Mouse (Mus musculus) heart, postnatal 0 days (tissue): ENCODE results near the gene Rnf20. TPM values are rescaled to one million over a fixed set of nuclear protein-coding genes. Genes with fewer than 3 reads are reported as not detected.

Experiments used
- ATAC-seq: fragments of 200-750 bp; cut with Nextera tagmentation; 2 replicates; pipeline ENCODE4 v1.8.0; 2017; ENCODE audit warnings: low read depth, moderate number of reproducible peaks, moderate library complexity; ENCODE audit not compliant: insufficient read depth
- DNase-seq: peaks from one replicate; pipeline ENCODE4 v3.0.0-alpha.2; 2016; ENCODE audit warnings: low spot score
- H3K27ac ChIP-seq: fragments of 300-500 bp; sonication (generic); 2 replicates; pipeline ENCODE4 v1.5.1; 2014; ENCODE audit warnings: low read depth, mild to moderate bottlenecking
- H3K27me3 ChIP-seq: fragments of 300-500 bp; sonication (generic); 2 replicates; pipeline ENCODE4 v1.6.1; 2014; ENCODE audit warnings: low read length, mixed read lengths; ENCODE audit not compliant: control insufficient read depth, insufficient read depth
- H3K36me3 ChIP-seq: fragments of 300-500 bp; sonication (generic); replicated peaks from 2 replicates; pipeline ENCODE4 v1.6.1; 2014; ENCODE audit warnings: low read length, mixed read lengths; ENCODE audit not compliant: control insufficient read depth, insufficient read depth
- H3K4me1 ChIP-seq: fragments of 300-500 bp; sonication (generic); 2 replicates; pipeline ENCODE4 v1.6.1; 2014; ENCODE audit warnings: antibody characterized with exemption; ENCODE audit not compliant: control insufficient read depth, insufficient read depth
- H3K4me2 ChIP-seq: fragments of 300-500 bp; sonication (generic); 2 replicates; pipeline ENCODE4 v1.6.1; 2014; ENCODE audit warnings: low read depth, mild to moderate bottlenecking, low read length, moderate library complexity
- H3K4me3 ChIP-seq: fragments of 300-500 bp; sonication (generic); 2 replicates; pipeline ENCODE4 v1.5.1; 2014; ENCODE audit warnings: low read depth, low read length
- H3K9ac ChIP-seq: fragments of 300-500 bp; sonication (generic); replicated peaks from 2 replicates; pipeline ENCODE4 v1.6.1; 2014; ENCODE audit warnings: low read depth, low read length, mixed read lengths
- H3K9me3 ChIP-seq: fragments of 300-500 bp; sonication (generic); replicated peaks from 2 replicates; pipeline ENCODE4 v1.6.1; 2016; ENCODE audit warnings: low read length; ENCODE audit not compliant: control insufficient read depth
- CTCF ChIP-seq: IDR thresholded peaks from 2 replicates; pipeline ENCODE4 v1.5.1; 2016; ENCODE audit warnings: antibody characterized with exemption, control low read depth, low read depth
- EP300 ChIP-seq: IDR thresholded peaks from 2 replicates; pipeline ENCODE4 v1.6.1; 2016; ENCODE audit warnings: antibody characterized with exemption, low read depth
- WGBS: fragments of 180-500 bp; shearing (Covaris S2); extraction: QIAGEN DNeasy Blood & Tissue Kit; methylation state at CpG from one replicate; pipeline ENCODE4 v1.1.7; 2014; 5-methylcytosine and 5-hydroxymethylcytosine counted together
- polyA plus RNA-seq: library from polyadenylated mRNA; unstranded; fragments of >200 nt; fragmentation: Nextera tagmentation; extraction: Ambion mirVana; gene quantifications from 2 replicates; pipeline ENCODE4 v1.2.1, GENCODE M21; 2015
- total RNA-seq: library from RNA; depleted of rRNA; stranded (reverse); fragments of >200 nt; gene quantifications from 2 replicates; pipeline ENCODE4 v1.2.3, GENCODE M21; 2014; ENCODE audit warnings: low replicate concordance; rRNA removed

The Rnf20 gene
- 10.7 and 26.5 TPM in 2 replicates for total RNA-seq
- 18.8 and 19.6 TPM in 2 replicates for polyA plus RNA-seq

DNA sequence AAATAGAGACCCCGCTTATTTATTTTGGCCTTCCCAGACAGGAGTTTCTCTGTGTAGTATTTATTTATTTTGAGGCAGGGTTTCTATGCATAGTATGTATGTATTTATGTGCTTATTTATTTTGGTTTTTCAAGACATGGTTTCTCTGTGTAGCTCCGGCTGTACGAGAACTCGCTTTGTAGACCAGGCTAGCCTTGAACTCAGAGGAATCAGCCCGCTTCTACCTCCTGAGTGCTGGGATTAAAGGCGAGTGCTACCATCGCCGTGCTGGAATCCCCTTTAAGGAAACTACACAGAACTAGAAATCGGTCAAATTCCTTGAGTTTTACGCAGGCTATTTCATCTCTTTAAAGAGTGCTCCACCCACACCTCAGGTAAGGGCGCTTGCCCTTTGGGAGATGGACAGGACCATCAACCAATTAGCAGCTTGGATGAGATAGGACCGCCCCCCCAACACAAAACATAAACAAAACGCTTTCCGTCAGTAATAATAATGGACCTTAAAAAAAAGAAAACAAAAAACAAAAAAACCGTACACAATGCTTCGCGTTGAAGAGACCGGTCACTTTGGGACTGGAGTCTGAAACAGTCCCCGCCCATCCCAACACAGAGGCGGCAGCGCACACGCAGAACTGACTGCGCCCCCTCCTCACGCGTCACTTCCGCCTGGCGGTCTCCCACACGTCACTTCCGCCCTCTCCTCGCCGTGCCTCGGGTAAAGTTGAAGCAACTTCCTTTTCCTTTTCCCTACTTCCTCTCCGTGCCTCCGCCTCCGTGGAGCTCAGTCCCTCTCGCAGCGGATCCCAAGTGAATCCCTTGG, at the start of gene Rnf20:
Gene Rnf20, plus strand, starts transcription at position 688 of the 820 bp plus-strand sequence.
- H3K9ac ChIP-seq = peak within 1 kb of the TSS; percentile 78
- peak within 1 kb of the TSS; percentile 83 for H3K27ac ChIP-seq
- H3K4me1 ChIP-seq = no peaks in the 10 kb centered on the region
- DNase-seq = peak; percentile 98
- H3K9me3 ChIP-seq = no peaks in the 10 kb centered on the region
- ATAC-seq = peak; percentile 97
- H3K27me3 ChIP-seq = no peaks in the 10 kb centered on the region
- peak within 1 kb of the TSS; percentile 72 for H3K4me3 ChIP-seq
- peak within 1 kb of the TSS; percentile 88 for H3K4me2 ChIP-seq
- peaks cover 31% of the 10 kb centered on the region for H3K36me3 ChIP-seq
- TF ChIP-seq EP300 = no peak; the same call in 1 of the 2 replicates
- TF ChIP-seq CTCF = no peak
- 3% methylated on average over 37 of the region's 37 CpGs for WGBS

DNA sequence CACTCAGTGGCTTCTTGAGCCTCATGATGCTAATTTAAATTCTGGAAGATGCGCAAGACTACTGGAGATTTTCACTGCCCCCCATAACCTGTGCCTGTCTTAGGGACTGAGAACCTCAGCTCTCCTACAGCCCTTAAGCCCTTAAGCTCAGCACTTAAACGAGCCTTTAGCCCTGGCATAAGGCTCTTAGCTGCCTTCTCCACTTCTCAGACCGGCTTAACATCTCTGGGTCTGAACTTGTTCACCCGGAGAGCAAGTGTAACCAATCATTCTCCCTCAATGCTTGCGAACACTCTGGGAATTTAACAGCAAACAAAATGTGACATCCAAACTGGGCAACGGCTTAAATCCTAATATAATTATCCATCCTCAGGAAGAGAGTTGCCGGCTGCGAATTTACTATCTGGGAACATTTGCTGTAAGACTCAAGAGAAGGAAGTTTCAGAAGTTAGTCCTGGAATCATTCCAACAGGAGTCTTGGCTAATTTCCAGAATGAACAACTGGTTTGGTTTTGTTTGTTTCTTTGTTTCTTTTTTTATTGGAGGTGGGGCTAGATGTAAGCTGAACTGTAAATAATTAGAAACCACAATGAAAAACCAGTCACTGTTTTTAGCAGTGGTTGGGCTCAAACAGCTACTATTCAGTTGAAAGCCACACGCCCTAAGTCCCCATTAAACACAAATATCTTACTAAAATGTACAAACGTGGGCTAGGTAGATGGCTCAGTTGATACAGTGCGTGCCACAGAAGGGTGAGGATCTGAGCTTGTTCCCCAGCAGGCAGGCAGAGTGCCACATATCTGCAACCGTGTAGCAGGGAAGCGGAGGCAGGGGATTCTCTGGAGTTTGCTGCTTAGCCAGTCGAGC, 47.6 kb upstream of the Rnf20 start:
- no peak overlapping the region for H3K4me3 ChIP-seq
- ATAC-seq (no peak), DNase-seq (peak; percentile 10)
- H3K4me1 ChIP-seq = peaks cover 35% of the 10 kb centered on the region
- 30% methylated on average over 14 of the region's 14 CpGs for WGBS
- TF ChIP-seq EP300 = no peak
- H3K4me2 ChIP-seq = peak overlapping the region; percentile 3; the same call in 1 of the 2 replicates
- peak overlapping the region; percentile 88 for H3K27ac ChIP-seq
- H3K27me3 ChIP-seq = no peaks in the 10 kb centered on the region
- H3K9me3 ChIP-seq = no peaks in the 10 kb centered on the region
- no peak overlapping the region for H3K9ac ChIP-seq
- H3K36me3 ChIP-seq = peaks cover 7% of the 10 kb centered on the region; the same call in 1 of the 2 replicates

DNA sequence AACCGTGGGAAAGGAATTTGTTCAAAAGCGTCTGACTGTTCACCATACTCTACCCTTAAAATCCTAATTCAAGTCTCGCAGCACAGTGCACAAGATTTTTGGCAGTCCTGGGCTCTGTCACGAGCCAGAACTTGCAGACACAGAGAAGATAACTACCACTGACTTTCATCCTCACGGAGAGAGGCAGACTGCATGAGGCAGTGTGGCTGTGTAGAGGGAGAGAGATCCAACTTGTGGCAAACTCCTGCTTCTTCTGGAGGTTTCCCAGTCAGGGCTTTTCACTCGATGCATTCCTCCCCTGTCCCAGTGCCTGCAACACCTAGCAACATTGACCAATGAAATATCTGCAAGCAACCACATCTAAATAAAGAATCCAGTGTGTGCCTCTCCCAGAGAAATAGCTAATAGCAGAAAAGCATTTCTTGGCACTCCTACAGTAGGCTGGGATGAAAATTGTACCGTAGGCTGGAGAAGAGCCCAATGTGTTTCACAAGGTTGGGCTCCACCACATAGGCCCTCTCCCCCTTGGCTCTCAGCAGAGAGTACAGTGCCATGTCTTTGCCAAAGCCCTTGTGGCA, 46.2 kb upstream of the Rnf20 start:
- no peak overlapping the region for H3K9ac ChIP-seq
- H3K9me3 ChIP-seq = no peaks in the 10 kb centered on the region
- H3K36me3 ChIP-seq = peaks cover 7% of the 10 kb centered on the region; the same call in 1 of the 2 replicates
- H3K4me1 ChIP-seq = peaks cover 35% of the 10 kb centered on the region
- ATAC-seq (peak; percentile 85), DNase-seq (peak; percentile 85)
- peak overlapping the region; percentile 22; the same call in 1 of the 2 replicates for H3K4me2 ChIP-seq
- TF ChIP-seq EP300 (no peak), CTCF (no peak)
- peak overlapping the region; percentile 88 for H3K27ac ChIP-seq
- 18% methylated on average over 7 of the region's 7 CpGs for WGBS
- no peak overlapping the region for H3K4me3 ChIP-seq
- no peaks in the 10 kb centered on the region for H3K27me3 ChIP-seq

DNA sequence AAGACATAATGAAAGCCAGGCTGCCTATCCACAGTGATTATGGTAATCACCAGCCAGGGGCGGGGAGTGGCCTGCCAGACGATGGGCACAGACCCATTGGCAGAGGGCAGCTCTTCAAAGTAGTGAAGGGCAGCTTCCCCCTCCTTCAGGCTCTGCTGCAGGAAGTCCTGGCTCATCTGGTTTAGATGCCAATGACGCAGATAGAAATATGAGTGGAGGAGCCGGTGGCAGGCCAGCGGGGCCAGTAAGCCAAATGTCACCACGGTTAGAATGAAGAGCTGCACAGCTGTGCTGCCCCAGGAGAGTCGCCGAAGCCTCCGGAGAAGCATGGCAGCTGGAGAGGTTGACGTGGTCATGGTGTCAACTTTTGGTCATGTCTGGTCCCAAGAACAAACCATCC, 45.0 kb upstream of the Rnf20 start:
- ATAC-seq (no peak), DNase-seq (no peak)

DNA sequence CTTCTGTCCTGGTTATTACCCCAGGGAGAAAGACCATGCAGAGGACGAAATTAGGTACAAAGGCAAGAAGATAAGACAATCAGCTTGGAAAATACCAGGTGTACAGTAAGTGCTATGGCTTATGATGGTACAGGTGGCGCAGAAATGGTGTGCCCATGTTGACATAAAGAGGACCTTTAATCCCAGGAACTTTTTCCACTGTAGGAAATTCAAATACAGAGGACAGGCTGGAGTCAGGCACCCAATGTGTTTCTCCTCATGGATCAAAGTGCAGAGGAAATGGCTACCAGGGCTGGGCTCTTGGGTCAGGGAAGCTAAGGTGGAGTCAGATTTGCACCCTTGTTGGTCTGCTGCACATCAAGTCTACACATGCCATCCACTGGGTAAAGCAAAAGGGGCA, 41.7 kb upstream of the Rnf20 start:
- Histone ChIP-seq H3K36me3 (peaks cover 7% of the 10 kb centered on the region; the same call in 1 of the 2 replicates), H3K9ac (no peak overlapping the region), H3K9me3 (no peaks in the 10 kb centered on the region), H3K4me1 (peaks cover 16% of the 10 kb centered on the region), H3K4me3 (no peak overlapping the region), H3K27me3 (no peaks in the 10 kb centered on the region), H3K4me2 (no peak overlapping the region), H3K27ac (no peak overlapping the region)
- ATAC-seq = no peak
- TF ChIP-seq CTCF (no peak), EP300 (no peak)
- 81% methylated on average over 2 of the region's 2 CpGs for WGBS
- no peak for DNase-seq

More for the DNA sequence above, 45.0 kb upstream of the Rnf20 start:
- TF ChIP-seq CTCF (no peak), EP300 (no peak)
- Histone ChIP-seq H3K9ac (no peak overlapping the region), H3K4me2 (no peak overlapping the region), H3K27ac (0 out of 2 replicates have a peak overlapping the region, but pooled peaks have one; percentile 88), H3K9me3 (no peaks in the 10 kb centered on the region), H3K4me3 (no peak overlapping the region), H3K36me3 (peaks cover 7% of the 10 kb centered on the region; the same call in 1 of the 2 replicates), H3K27me3 (no peaks in the 10 kb centered on the region), H3K4me1 (peaks cover 35% of the 10 kb centered on the region)
- WGBS = 86% methylated on average over 10 of the region's 10 CpGs
